Mouse (Mus musculus): ENCODE data around the gene Gm10118. TPM values are rescaled to one million over a fixed set of nuclear protein-coding genes. Genes with fewer than 3 reads are reported as not detected.

Gm10118 gene
- not detected in 4 replicates for total RNA-seq (2023; ENCODE audit: inconsistent age)

GRCm38 (mm10) chr10:63927334-63927733, at the start of gene Gm10118:
TSS of gene Gm10118 (minus strand) at chr10:63927434.

Other genes starting within 250 kb of the Gm10118 start
- gene Lrrtm3, start 162.8 kb upstream of the Gm10118 start, total RNA-seq (2023; ENCODE audit: inconsistent age): not detected in 4 replicates

All from B cell, adult (primary cell).